Mouse (Mus musculus): ENCODE results near the gene Xpr1.
A peak's percentile ranks its signal among the peaks of the same experiment; 100 is the strongest.

Gene Xpr1

GRCm38 (mm10) chr1:155249896-155250295 lies 167.3 kb downstream of the Xpr1 start:
- DNase-seq = no peak

DNA sequence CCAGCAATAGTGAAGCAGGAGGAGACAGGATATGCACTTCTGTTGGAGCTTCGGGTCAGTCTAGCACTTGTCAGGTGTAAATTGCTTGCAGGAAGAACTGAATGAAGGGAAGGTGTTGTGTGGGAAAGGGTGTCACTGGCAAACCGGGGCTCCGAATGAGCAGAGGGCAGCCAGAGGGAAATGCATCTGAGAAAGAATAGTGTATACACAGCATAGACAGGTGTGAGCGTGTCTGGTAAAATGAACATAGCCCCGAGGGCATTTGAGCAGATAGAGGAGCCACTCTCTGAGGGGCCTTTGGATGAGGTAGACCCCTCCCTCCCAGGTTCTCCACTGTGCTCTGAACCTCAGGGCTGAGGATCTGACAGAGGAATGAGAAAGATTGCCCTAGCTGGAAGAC lies 169.2 kb downstream of the Xpr1 start:
- DNase-seq = no peak

DNA sequence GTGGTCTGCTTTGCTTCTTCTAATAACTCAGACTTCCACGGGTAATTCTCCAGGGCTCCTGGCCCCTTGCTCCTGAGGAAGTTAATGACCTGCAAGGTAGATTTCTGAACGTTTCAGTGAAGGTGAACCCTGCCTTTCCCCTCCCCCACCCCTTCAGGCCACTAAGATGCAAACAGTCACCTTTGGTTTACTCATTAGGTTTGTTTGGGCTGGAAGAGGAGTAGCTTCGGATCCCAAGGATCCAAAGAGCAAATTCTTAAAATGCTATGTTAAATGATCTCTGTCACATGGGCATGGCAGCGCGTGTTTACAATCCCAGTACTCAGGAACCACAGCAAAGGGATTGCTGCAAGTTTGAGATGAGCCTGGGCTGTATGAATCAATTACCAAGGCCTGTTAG lies 169.8 kb downstream of the Xpr1 start:
- DNase-seq = no peak

DNA sequence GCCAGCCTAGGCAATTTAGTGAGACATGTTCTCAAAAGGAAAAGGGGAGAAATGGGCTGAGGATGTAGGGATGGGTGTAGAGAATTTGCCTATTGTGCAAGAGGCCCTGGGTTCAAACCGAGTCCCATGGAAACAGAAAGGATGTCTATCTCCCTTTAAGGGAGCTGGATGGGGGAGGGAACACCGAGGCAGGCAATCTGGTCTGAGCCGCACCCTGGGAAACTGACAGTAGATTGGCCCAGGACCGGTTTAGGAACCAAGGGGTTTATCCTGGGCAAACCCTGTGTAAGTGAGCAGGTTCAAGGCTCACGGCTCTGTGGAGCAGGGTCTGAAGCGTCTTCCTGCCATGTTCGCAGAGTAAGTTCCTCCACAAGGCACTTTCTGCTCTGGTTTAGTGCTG lies 171.7 kb downstream of the Xpr1 start:
- DNase-seq = no peak

DNA sequence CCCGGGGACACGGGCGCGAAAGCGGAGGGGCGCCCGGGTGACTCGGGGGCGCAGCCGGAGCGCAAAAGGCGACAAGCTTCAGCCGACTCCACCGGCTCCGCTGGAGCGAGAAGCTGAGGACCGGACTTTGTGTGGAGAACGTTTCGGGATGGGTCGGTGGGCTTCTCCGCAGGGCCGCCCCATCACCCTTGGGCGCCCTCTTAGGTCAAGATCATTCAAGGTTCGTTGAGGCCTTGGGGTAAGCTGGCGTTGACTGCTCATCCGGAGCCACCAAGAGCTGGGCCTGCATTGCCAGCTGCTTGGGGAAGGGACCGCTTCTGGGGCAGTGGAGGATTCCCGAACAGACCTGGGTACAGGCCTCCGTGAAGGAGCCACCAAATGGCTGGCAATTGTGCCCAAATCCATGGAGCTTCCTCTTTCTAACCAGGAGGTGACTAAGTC lies 172.4 kb downstream of the Xpr1 start:
- DNase-seq = no peak

DNA sequence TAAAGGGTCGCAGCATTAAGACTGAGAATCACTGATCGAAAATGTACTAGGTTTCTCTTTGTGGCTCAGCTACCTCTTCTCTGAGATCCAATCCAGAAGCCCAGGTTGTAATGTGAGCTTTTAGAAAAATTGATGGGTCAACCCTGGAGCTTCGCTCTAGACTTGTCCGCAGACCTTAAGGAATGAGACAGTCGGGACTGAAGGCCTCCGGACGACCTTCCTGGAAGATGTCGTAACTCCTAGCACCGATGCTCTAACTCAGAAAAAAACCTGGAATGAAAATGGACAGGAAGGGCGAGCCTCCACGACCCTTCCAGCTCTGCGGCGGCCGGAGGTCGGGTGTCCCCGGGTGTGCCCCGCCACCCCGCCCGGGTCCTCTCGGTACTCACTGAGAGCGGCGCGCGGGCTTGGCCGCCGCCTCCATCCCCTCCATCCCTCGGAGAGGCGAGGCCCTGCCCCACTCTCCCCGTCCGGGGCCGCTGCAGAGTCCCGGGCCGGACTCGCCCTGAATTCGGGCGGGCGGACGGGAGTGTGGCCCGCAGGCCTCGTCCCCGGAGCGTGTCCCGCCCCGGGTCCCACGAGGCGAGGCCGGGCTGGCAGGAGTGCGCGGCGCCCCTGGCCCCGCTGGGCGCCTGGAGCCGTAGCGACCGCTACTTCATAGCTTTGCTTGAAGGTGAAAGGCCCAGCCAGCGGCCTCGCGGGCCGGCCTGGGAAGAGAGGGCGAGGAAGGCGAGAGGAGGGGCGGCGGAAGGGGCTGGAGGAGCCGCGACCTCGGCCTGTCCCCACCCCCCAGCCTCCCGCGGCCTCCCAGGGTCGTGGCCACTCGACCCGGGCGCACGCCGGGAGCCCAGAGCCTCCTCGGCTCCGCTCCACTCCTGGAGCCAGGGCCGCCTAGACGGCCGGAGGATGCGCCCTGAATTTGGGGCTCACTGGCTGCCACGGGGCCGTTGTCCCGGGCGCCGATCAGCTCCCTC lies 173.1 kb downstream of the Xpr1 start, which contains the start of gene BC034090:
BC034090 (minus strand) TSS at position 648 of the 974 bp plus-strand sequence.
- no peak for DNase-seq

DNA sequence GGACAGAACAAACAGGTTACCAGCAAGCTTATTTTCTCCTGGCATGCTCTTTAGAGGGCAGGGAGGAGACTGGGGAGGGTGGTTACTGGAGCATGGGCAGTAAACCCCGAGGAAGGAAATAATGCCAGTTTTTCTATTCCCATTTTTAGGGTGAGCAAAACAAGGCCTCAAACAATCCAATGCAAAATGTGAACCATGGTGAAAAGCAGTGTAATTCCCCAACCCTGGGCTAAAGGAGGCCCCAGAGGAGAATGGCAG lies 174.8 kb downstream of the Xpr1 start:
- DNase-seq = no peak

GRCm38 (mm10) chr1:155241701-155242487 lies 175.3 kb downstream of the Xpr1 start:
- DNase-seq = no peak

DNA sequence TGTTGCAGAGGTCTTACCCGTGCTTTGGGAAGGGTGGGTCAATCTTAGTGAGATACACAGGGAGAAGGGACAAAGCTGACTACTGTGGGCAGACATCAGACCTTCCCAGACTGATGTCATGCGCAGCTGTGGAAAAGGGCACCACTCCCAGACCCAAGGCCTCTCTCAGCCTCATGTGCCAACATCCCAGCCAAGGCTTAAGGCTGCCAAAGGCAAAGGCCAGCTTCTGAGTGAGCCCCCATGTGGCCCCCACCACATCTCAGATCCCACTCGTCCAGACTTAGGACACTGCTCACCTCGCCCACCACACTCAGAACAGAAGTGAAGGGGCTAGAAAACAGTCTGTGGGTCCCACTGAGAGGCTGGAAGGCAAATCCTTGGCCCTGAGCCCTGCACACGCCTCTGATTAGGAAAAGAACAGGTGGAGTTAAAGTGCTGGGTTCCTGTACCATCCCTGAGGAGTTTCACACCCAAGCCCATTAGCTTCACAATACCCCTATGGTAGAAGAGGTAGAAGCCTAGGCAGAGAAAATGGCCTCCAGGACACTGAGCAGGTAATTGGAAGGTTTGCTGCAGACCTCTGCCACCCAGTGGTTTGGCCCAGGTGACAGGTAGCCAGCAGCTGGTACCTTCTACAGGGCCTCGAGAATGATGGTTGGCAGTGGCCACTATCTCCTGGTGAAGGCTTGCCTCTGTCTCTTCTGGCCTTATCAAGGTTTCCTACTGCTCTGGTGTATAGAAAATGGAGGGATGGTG lies 177.1 kb downstream of the Xpr1 start:
- peak; percentile 33 for DNase-seq

DNA sequence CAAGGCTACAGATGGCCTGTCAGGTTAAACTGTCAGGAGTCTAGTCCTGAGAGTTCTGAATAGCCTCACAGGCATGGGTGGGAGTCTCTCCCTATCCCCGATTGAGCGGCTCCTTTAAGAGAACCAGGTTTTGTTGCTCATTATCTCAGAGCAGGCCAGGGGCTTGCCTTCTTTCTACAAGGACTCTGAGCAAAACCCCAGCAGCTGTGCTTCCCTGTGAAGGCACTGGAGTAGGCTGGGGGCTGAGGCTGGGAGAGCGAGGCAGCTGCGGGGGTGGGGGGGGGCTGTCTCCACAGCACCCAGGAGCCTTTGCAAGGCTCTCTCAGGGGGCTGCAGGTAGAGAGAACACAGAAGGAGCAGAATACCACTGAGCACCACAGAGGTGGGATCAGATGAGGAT lies 178.0 kb downstream of the Xpr1 start:
- no peak for DNase-seq

GRCm38 (mm10) chr1:155238126-155238525 lies 179.1 kb downstream of the Xpr1 start:
- DNase-seq = no peak

- no peak for DNase-seq
Observed at GRCm38 (mm10) chr1:155237390-155237789, 179.8 kb downstream of the Xpr1 start.

DNA sequence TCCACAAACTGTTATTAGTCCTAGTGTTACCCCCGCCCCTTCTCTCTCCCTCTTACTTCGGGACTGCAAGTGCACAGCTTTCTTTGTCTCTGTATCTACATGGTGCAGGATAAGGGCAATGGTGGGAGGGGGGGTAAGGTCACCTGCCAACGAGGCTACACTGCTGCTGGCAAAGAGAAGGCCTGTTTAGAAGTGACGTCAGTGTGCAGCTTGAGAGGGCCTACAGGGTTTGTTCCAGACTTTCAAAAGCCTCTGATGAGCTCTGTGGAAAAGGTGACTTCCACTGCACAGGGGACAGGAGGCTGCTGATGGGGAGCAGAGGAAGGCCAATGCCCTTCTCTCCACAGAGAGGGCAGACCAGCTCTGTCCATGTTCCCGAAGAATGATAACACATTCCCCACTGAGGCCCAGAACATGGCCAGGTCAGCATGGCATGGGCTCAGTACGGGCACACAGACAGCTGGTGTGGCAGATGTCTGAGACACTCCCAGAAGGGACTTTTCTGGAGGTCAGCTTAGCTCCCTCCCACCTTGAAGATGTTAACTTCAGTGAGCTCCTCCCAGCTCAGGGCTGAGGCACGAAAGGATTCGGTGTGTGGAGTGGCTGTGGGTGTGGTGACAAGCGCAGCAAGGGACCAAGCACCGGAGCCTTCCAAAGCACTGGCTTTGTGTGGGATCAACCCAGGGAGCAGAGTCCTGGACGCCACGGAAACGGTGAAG lies 180.8 kb downstream of the Xpr1 start:
- DNase-seq = peak; percentile 15

DNA sequence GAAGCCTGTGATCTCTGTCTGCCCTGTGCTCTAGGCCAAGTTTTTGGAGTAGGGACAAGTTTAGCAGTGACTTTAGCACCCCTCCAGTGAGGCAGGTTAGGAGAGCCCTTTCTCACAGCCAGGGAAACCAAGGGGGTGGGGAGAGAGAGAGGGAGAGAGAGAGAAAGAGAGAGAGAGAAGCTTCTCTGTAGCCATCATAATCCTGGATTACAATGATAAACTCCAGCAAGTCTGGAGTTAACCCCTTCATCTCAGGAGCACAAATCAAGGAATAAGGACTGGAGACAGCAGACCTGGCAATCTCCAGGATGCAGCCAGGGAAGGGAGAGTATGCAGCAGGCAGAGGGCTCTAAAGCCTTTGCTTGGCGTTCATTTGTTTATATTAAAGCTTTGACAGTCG lies 181.6 kb downstream of the Xpr1 start:
- no peak for DNase-seq

- peak; percentile 71 for DNase-seq
Observed at GRCm38 (mm10) chr1:155233931-155234607, 183.1 kb downstream of the Xpr1 start.

DNA sequence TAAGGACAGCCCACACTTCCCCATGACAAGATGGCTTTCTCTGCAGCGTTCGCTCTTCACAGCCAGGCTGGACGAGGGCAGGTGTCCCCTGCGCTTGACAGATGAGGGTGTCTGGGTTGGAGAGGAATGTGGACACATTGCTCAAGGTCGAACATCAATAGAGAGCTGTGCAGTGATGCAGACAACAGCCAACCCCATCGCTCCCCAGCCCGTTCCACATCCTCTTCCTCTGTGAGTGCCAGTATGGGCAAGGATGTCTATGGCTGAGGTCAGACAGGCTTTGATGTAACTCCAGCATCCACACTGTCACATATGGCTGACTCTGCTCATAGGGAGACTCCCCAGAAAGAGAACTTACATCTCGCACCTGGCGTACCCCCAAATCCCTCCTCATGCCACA lies 183.8 kb downstream of the Xpr1 start:
- no peak for DNase-seq

- DNase-seq = peak; percentile 77
Observed at GRCm38 (mm10) chr1:155232786-155233185, 184.4 kb downstream of the Xpr1 start.

DNA sequence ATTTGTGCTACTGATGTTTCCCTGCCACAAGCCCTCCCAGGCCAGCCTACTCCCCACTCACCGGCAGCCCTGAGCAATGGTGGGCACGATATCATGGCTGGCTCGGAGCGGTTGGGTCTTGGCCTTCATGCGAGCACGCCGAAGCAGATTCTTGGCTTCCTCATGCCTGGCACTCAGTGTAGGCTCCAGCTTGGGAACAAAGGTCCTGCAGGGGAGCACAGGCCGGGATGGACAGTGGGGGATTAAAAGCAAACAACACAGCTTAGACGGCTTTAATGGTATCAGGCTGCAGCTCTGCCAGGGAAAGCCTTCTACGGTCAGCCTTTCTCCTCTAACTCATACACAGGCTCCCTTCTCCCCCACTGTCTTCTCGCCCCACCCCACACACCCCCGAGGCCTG lies 184.8 kb downstream of the Xpr1 start:
- DNase-seq = peak; percentile 59

GRCm38 (mm10) chr1:155229464-155230411 lies 187.5 kb downstream of the Xpr1 start:
- peak; percentile 68 for DNase-seq
